Mouse (Mus musculus): ENCODE measurements at regions not wholly inside any gene's neighbourhood (a gene's known extent, or its start where the extent isn't known, plus 50 kb on each side); places are given as distances from the start of the nearest gene placed in this dataset.

- ATAC-seq (no peak), DNase-seq (no peak)
- Histone ChIP-seq H3K9ac (no peak overlapping the region), H3K27me3 (ENCODE audit: insufficient read depth, low read length) (no peaks in the 10 kb centered on the region), H3K4me2 (ENCODE audit: low read depth) (no peak overlapping the region), H3K9me3 (ENCODE audit: low read length) (no peaks in the 10 kb centered on the region), H3K4me1 (ENCODE audit: insufficient read depth) (no peaks in the 10 kb centered on the region), H3K4me3 (ENCODE audit: low read depth, low read length) (no peak overlapping the region), H3K27ac (ENCODE audit: low read depth, low read length) (no peak overlapping the region), H3K36me3 (ENCODE audit: insufficient read depth) (no peaks in the 10 kb centered on the region)
- WGBS, result 97% methylated on average over 3 of the region's 3 CpGs
- TF ChIP-seq CTCF (IDR thresholded peaks at IDR 0.05; ENCODE audit: low read depth), result no peak
Measured at GRCm38 (mm10) chr9:87971791-87972190, 240.7 kb upstream of the Tbx18 start.

- WGBS, result 31% methylated on average over 6 of the region's 6 CpGs
- H3K27me3 ChIP-seq (ENCODE audit: insufficient read depth, low read length), result no peaks in the 10 kb centered on the region
- H3K4me1 ChIP-seq (ENCODE audit: insufficient read depth), result no peaks in the 10 kb centered on the region
- peak; percentile 44; the same call in 1 of the 2 replicates for TF ChIP-seq CTCF (IDR thresholded peaks at IDR 0.05; ENCODE audit: low read depth)
- H3K9ac ChIP-seq, result no peak overlapping the region
- no peak overlapping the region for H3K27ac ChIP-seq (ENCODE audit: low read depth, low read length)
- ATAC-seq, result no peak
- DNase-seq, result no peak
- no peak overlapping the region for H3K4me2 ChIP-seq (ENCODE audit: low read depth)
- no peaks in the 10 kb centered on the region for H3K9me3 ChIP-seq (ENCODE audit: low read length)
- H3K4me3 ChIP-seq (ENCODE audit: low read depth, low read length), result no peak overlapping the region
- no peaks in the 10 kb centered on the region for H3K36me3 ChIP-seq (ENCODE audit: insufficient read depth)
Measured at GRCm38 (mm10) chr9:87973531-87973930, 242.5 kb upstream of the Tbx18 start.

GRCm38 (mm10) chr9:87984910-87985309 lies 253.8 kb upstream of the Tbx18 start:
- Histone ChIP-seq H3K27me3 (ENCODE audit: insufficient read depth, low read length) (no peaks in the 10 kb centered on the region), H3K4me1 (ENCODE audit: insufficient read depth) (no peaks in the 10 kb centered on the region), H3K36me3 (ENCODE audit: insufficient read depth) (no peaks in the 10 kb centered on the region), H3K9me3 (ENCODE audit: low read length) (no peaks in the 10 kb centered on the region), H3K4me3 (ENCODE audit: low read depth, low read length) (no peak overlapping the region), H3K9ac (no peak overlapping the region), H3K27ac (ENCODE audit: low read depth, low read length) (no peak overlapping the region), H3K4me2 (ENCODE audit: low read depth) (no peak overlapping the region)
- ATAC-seq (no peak), DNase-seq (peak; percentile 30)
- no peak for TF ChIP-seq CTCF (IDR thresholded peaks at IDR 0.05; ENCODE audit: low read depth)
- WGBS, result 51% methylated on average over 3 of the region's 3 CpGs

DNA sequence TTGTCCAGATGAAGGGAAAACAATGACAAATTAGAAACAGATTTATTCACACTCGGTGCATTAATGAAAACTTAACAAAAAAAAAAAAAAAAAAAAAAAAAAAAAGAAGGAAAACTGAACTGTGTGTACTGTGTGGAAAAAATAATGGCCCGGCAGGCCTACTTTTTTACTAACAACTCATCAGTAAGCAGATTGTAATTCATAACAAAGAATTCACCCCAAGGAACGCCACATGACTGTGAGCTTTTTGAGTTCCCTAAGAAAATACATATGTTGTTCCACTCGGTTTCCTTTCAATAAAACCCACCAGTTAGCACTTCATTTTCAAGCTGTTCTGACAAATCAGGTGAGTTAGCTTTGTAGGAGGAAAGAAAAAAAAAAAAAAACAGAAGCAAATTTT lies 254.4 kb upstream of the Tbx18 start:
- Histone ChIP-seq H3K36me3 (ENCODE audit: insufficient read depth) (no peaks in the 10 kb centered on the region), H3K4me3 (ENCODE audit: low read depth, low read length) (no peak overlapping the region), H3K27ac (ENCODE audit: low read depth, low read length) (no peak overlapping the region), H3K4me2 (ENCODE audit: low read depth) (no peak overlapping the region), H3K9me3 (ENCODE audit: low read length) (no peaks in the 10 kb centered on the region), H3K9ac (no peak overlapping the region), H3K27me3 (ENCODE audit: insufficient read depth, low read length) (no peaks in the 10 kb centered on the region), H3K4me1 (ENCODE audit: insufficient read depth) (no peaks in the 10 kb centered on the region)
- 23% methylated on average over 4 of the region's 4 CpGs for WGBS
- TF ChIP-seq CTCF (IDR thresholded peaks at IDR 0.05; ENCODE audit: low read depth), result no peak
- ATAC-seq (0 out of 2 replicates have a peak, but pooled peaks have one; percentile 25), DNase-seq (no peak)

DNA sequence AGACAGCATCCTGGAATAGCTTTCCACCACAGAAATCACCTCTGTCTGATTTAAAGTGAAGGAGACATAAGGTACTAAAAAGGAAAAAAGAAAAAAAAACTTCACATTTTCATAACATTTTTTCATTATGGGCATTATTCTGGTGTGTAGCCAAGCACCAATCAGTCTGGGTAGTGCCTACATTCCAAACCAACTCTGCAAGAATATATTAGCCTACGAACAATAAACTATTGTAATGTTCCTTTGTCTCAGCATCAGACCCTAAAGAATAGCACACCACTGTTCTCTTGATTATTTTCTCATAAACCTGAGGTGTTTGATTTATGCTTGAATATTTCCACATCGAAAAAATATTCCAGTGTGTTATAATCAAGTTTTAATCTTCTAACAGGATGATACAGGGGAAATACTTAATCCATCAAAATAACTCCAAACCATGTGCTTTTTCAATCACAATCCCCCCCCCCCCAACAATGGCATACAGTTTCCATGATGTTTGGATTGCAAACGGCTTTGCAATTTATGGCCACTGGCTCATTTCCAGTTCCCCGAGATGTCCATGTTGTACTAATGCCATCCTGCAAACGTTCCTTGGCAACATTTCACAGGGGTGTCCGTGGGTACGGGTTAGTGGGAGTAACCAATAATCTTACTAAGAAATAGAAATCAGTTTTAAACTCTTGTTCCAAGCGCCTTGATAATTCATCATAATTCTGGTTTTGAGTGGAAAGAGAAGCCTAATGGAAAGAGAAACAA lies 275.1 kb upstream of the Tbx18 start:
- 47% methylated on average over 8 of the region's 8 CpGs for WGBS
- Histone ChIP-seq H3K4me1 (ENCODE audit: insufficient read depth) (no peaks in the 10 kb centered on the region), H3K4me2 (ENCODE audit: low read depth) (no peak overlapping the region), H3K36me3 (ENCODE audit: insufficient read depth) (no peaks in the 10 kb centered on the region), H3K9ac (no peak overlapping the region), H3K4me3 (ENCODE audit: low read depth, low read length) (no peak overlapping the region), H3K27ac (ENCODE audit: low read depth, low read length) (no peak overlapping the region), H3K27me3 (ENCODE audit: insufficient read depth, low read length) (no peaks in the 10 kb centered on the region), H3K9me3 (ENCODE audit: low read length) (no peaks in the 10 kb centered on the region)
- DNase-seq, result no peak
- no peak for TF ChIP-seq CTCF (IDR thresholded peaks at IDR 0.05; ENCODE audit: low read depth)
- ATAC-seq, result no peak

DNA sequence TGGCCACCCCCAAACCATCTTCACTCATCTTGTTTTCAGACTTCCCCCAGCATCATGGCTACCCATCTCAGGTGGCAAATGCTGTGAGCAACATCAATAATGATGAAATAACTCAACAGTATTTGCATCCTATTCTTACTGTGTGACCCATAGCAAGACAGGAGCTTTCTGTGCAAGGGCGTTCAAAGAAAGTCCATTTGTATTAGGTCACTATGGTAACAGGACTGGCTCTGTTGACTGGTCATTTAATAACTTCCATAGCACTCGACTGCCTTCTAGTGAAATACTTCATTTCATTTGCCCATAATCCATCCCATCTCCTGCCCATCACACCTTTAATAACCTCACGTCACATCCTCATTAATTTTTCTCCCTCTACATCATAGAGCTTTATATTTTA lies 292.7 kb upstream of the Tbx18 start:
- H3K4me2 ChIP-seq (ENCODE audit: low read depth), result no peak overlapping the region
- TF ChIP-seq CTCF (IDR thresholded peaks at IDR 0.05; ENCODE audit: low read depth), result no peak
- H3K9me3 ChIP-seq (ENCODE audit: low read length), result no peaks in the 10 kb centered on the region
- H3K27me3 ChIP-seq (ENCODE audit: insufficient read depth, low read length), result no peaks in the 10 kb centered on the region
- ATAC-seq, result no peak
- 67% methylated on average over 3 of the region's 3 CpGs for WGBS
- DNase-seq, result no peak
- no peaks in the 10 kb centered on the region for H3K36me3 ChIP-seq (ENCODE audit: insufficient read depth)
- H3K9ac ChIP-seq, result no peak overlapping the region
- H3K27ac ChIP-seq (ENCODE audit: low read depth, low read length), result no peak overlapping the region
- no peak overlapping the region for H3K4me3 ChIP-seq (ENCODE audit: low read depth, low read length)
- H3K4me1 ChIP-seq (ENCODE audit: insufficient read depth), result no peaks in the 10 kb centered on the region

GRCm38 (mm10) chr9:88025936-88026335 lies 294.9 kb upstream of the Tbx18 start:
- no peak overlapping the region for H3K4me2 ChIP-seq (ENCODE audit: low read depth)
- no peak for DNase-seq
- no peak for ATAC-seq
- TF ChIP-seq CTCF (IDR thresholded peaks at IDR 0.05; ENCODE audit: low read depth), result no peak
- no peak overlapping the region for H3K27ac ChIP-seq (ENCODE audit: low read depth, low read length)
- H3K9ac ChIP-seq, result no peak overlapping the region
- H3K9me3 ChIP-seq (ENCODE audit: low read length), result no peaks in the 10 kb centered on the region
- no peak overlapping the region for H3K4me3 ChIP-seq (ENCODE audit: low read depth, low read length)
- H3K4me1 ChIP-seq (ENCODE audit: insufficient read depth), result no peaks in the 10 kb centered on the region
- H3K27me3 ChIP-seq (ENCODE audit: insufficient read depth, low read length), result no peaks in the 10 kb centered on the region
- no peaks in the 10 kb centered on the region for H3K36me3 ChIP-seq (ENCODE audit: insufficient read depth)
- WGBS, result 75% methylated on average over 2 of the region's 2 CpGs
